Mouse (Mus musculus) fibroblast of lung, adult 2 months (primary cell): ENCODE data around the gene Olfr458.
"Not testable (repeated sequence)": the region's sequence is repeated elsewhere in the genome, so short reads cannot be mapped to it uniquely, and the experiment has no call there.

Experiments
- DNase-seq: peaks from one replicate; pipeline ENCODE4 v3.0.0-alpha.2; 2011; ENCODE audit warnings: low read depth

The Olfr458 gene

DNA sequence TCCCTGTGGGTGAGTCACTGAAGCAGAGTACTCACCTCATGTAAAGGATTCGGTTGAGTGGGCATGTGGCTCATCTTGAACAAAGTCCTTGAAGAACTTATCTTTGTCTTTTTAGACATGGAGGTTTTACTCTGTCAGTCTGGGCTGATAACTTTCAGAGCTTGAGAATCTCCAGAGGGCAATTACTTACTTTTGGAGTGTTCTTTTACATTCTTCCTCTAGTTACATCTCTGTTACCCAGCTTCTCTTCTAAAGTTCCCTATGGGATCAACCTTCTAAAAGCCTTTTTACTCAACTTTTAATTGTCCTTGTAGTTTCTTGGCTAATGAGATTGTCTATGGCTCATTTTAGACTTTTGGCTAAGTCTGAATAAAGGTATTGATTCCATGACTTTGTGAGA, at the start of gene Olfr458:
Olfr458 (minus strand) TSS at position 101 of the 400 bp plus-strand sequence.
- no peak for DNase-seq

DNA sequence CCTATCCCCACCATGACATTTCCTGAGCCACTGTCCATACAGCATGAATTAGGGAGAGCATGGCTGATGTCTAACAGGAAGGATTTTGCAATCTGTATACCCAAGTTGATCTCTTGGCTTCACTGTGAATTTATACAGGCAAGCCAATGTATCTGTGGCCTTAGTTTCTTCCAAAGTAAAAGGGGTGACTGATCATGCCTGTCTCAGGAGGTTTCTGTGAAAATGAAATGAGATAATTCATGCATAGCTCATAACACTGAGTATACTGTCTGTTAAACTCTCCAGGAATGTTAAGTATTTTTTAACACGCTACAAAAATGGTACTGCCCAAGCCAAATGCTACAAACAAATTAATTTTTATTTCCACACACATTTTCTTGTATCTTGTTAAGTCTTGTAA, 48.5 kb upstream of the Olfr458 start:
- DNase-seq: peak; percentile 25

DNA sequence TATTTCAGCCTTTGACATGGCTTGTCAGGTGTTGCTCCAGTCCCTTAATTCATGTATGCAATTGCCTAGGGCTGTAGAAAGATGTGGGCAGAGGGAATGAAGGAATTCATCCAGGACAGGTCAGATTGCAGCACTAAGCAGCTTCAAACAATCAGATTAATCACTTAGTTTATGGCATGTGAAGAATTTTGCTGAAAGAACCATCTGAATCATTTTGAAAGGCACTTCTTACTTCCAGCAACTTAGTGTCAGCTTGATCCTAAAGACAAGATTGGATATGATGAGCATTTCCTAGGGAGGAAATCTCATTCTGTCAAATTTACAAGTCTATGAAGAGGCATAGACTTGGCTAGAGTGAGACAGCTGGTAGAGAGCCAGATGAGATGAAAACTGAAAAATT, 44.3 kb upstream of the Olfr458 start:
- no peak for DNase-seq

DNA sequence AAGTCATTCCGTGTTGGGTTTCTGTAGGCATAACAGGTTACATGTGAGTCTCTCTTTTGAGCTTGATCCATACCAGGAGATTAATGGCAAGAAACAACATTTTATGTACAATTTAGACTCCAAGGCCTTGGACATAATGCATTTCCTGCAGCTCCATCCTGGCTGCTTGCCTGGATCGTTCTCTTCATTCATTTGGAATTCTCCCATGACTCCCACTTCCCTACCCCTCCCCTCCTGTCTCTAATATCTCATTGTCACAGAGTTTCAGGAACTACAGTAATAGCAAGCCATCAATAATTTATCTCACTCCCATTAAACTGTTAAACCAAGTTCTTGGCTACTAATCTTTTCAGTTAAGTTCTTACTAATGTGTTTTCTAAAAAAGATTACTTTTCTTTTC, 38.5 kb upstream of the Olfr458 start:
- no peak for DNase-seq

DNA sequence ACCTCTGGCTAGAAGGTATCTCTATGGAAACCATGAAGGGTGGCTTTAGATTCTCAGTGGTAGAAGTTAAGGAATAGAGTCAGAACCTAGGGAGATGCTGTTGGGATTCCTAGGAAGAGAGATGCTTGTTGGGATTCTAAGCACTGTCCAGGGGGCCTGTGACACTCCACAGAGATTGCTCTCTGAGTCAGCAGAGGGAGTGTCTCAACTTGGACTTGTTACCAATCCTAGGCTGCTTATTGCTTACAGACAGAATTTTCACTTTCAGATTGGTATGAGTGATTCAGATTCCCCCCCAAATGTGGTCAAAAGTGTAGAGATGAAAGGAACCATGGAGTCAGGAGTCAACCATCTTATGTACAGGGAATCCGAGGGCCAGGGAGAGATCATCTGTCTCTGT, 24.7 kb upstream of the Olfr458 start:
- DNase-seq: no peak

DNA sequence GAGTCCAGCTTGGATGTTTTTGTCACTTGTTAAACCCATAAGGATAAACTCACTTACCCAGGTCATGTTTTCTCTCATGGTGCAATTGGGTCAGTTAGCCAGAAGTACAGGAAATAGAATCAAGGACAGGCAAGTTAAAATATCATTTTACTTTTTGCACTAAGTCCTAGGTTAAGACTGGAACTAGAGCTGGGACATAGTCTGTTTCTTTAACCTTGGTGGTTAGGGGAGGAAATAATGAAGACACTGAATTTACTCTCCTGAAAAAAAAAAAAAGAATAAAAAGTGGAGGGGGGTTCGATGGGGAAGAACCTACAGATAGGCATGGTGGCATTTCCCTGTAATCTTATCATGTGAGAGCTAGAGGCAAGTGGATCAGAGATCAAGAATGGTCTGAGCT, 22.1 kb upstream of the Olfr458 start, which contains the start of gene Olfr456:
Olfr456 (minus strand) TSS at position 101 of the 400 bp plus-strand sequence.
- no peak for DNase-seq

DNA sequence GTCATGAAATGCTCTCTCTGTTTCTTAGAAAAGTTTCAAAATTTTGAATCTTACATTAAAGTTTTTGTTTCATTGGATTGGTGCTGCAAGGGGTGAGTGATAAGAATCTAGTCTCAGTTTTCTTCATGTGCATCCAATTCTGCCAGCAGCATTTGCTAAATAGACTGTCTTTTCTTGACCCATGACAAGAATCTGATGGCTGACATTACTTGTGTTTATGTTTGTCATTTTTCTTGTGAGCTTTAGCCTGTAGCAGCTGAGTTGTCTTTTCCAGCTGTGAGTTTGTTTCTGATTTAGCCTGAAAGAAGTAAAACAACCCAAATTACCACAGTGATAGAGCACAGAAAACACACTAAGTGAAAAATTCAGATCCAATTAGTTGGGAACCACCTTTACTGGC, 19.6 kb upstream of the Olfr458 start:
- no peak for DNase-seq

DNA sequence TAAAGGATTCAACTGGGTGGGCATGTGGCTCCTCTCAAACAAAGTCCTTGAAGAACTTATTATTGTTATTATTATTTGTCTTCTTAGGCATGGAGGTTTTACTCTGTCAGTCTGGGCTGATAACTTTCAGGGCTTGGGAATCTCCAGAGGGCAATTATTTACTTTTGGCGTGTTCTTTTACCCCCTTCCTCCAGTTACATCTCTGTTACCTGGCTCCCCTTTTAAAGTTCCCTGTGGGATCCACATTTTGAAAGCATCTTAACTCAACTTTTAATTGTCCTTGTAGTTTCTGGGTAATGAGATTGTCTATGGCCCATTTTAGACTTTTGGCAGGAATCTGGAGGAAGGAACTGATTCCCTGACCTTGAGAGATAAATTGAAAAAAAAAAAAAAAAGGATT, 11.2 kb upstream of the Olfr458 start, which contains the start of gene Olfr457:
Olfr457 (minus strand) TSS at position 101 of the 400 bp plus-strand sequence.
- DNase-seq: no peak

DNA sequence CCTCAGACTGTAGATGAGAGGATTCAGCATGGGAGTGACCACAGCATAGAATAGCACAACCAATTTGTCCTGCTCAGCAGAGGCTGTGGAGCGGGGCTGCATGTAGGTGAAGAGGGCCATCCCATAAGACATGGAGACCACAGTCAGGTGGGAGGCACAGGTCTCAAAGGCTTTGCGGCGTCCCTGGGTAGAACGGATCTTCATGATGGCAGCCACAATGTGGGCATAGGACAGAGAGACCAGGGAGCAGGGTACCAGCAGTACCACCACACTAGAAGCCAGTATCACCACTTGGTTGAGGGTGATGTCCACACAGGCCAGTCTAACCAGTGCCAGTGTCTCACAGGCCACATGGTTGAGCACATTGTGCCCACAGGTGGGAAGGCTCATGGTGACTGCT, 6.3 kb upstream of the Olfr458 start:
- not testable (repeated sequence) for DNase-seq

- DNase-seq: no peak
Observed at GRCm38 (mm10) chr6:42470542-42470941, 5.5 kb upstream of the Olfr458 start.

DNA sequence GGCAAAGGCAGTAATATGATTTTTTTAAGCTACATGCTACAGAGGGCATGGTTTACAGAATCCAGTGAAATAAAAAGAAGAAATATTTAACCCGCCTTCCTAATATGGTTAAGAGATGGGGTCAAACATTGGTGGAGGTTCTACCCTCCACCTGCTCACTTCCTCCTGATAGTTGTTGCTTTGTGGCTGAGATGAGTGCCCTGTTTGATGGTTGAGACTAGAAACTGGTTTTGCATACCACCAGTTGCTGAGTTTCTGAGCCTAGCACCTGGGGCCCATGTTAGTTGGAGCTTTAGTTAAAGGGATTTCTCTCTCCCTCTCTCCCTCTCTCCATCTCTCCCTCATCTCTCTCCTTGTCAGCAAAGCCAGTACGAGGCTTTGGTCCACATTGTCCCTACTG, 17.6 kb downstream of the Olfr458 start:
- DNase-seq: no peak

GRCm38 (mm10) chr6:42444491-42444890, 20.5 kb downstream of the Olfr458 start:
- DNase-seq: no peak

- DNase-seq: no peak
Observed at GRCm38 (mm10) chr6:42441395-42441794, 23.6 kb downstream of the Olfr458 start.

DNA sequence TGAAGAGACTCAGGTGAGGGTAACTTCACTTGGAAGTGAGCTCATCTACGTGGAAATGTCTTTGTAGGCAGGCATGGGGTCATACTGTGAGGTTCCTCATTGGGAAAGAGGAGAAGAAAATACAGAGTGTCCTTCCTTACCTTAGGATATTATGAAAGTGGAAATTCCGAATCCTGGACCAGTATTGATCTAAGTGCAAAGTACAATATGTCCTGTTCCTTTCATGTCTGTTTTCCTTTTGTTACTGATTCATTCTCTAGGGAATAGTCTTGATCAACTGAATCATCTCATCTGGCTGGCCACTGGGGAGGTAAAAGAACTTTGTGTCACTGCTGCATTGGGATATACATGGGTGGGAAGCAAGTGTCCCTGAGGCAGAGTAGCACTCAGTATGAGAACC, 29.5 kb downstream of the Olfr458 start:
- no peak for DNase-seq

DNA sequence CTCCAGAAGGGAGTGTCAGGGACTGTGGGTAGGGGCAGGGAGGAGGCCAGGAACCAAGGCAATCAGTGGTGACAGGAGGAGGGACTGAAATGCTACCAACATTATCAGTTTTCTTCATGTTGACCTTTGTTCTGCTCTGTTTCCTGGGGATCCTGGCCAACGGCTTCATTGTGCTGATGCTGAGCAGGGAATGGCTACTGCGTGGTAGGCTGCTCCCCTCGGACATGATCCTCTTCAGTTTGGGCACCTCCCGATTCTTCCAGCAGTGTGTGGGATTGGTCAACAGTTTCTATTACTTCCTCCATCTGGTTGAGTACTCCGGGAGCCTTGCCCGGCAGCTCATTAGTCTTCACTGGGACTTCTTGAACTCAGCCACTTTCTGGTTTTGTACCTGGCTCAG, 30.6 kb downstream of the Olfr458 start, which contains the start of gene Tas2r126:
Tas2r126 (plus strand) TSS at position 90 of the 400 bp plus-strand sequence.
- no peak for DNase-seq

DNA sequence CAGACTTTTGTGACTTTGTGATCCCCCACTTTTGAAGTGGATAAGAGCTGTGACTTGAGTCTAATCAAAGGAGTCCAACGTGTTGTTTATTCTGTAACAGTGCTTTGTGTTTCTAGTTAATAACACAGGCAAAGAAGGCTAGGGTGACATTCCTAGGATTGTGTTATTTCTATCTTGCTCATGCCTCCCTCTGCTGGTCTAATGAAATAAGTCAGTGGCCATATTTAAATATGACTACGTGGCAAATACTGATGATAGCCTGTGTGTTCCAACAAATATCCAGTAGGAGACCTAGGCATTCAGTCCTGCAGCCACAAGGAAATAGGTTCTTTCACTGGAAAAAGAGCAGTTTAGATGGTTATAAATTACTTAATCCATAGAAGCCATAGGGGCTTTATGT, 31.4 kb downstream of the Olfr458 start:
- DNase-seq: no peak

DNA sequence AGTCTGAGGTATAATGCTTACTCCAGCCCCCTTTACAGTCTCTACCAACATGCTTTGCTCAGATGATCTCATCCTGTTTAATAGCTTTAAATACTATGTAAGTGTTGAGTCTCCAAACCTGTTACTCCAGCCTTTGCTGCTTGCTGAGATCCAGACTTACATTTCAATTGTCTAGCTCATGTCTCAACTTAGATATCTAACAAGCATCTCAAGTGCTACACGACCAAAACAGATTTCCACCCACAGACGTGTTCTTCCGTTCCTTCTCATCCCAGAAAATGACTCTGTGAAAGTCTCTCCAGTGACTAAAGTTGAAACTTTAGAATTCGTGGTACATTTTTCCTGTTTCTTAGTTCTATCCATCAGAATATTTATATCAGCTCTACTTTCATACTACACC, 38.7 kb downstream of the Olfr458 start:
- DNase-seq: no peak

- DNase-seq: no peak
Observed at GRCm38 (mm10) chr6:42424472-42424871, 40.5 kb downstream of the Olfr458 start.

GRCm38 (mm10) chr6:42421439-42421838, 43.6 kb downstream of the Olfr458 start:
- no peak for DNase-seq

GRCm38 (mm10) chr6:42419443-42419842, 45.6 kb downstream of the Olfr458 start:
- peak; percentile 60 for DNase-seq
